Mouse (Mus musculus) erythroblast, embryonic 14.5 days (primary cell): ENCODE results near the gene Sh3kbp1. TPM values are rescaled to one million over a fixed set of nuclear protein-coding genes. Genes with fewer than 3 reads are reported as not detected.

Source experiments
- H3K27me3 ChIP-seq: 2 replicates; pipeline ENCODE4 v1.6.1; 2012; ENCODE audit warnings: inconsistent platforms; ENCODE audit not compliant: control insufficient read depth
- H3K36me3 ChIP-seq: 2 replicates; pipeline ENCODE4 v1.6.1; 2012; ENCODE audit warnings: mild to moderate bottlenecking, inconsistent platforms; ENCODE audit not compliant: control insufficient read depth
- H3K4me1 ChIP-seq: 2 replicates; pipeline ENCODE4 v1.6.1; 2012; ENCODE audit warnings: inconsistent platforms; ENCODE audit not compliant: control insufficient read depth
- H3K4me3 ChIP-seq: replicated peaks from 2 replicates; pipeline ENCODE3; 2012; ENCODE audit warnings: moderate library complexity, mild to moderate bottlenecking, inconsistent platforms
- H3K9me3 ChIP-seq: 2 replicates; pipeline ENCODE4 v1.6.1; 2012; ENCODE audit warnings: low read length, inconsistent platforms, mixed read lengths; ENCODE audit not compliant: control insufficient read depth
- GATA1 ChIP-seq: IDR thresholded peaks from 2 replicates; pipeline ENCODE4 v1.6.1; 2012; ENCODE audit warnings: low read length, inconsistent platforms, mixed read lengths
- TAL1 ChIP-seq: IDR thresholded peaks from 3 replicates; pipeline ENCODE4 v1.6.1; 2012; ENCODE audit warnings: low read length, inconsistent platforms, mixed read lengths
- polyA plus RNA-seq: library from polyadenylated mRNA; stranded (reverse); fragments of >175 nt; gene quantifications from 2 replicates; pipeline ENCODE4 v1.2.3, GENCODE M21; 2012

The Sh3kbp1 gene
- polyA plus RNA-seq, 1 experiment: 0.31 TPM

- Histone ChIP-seq H3K36me3 (no peaks in the 10 kb centered on the region), H3K4me1 (no peaks in the 10 kb centered on the region; the same call in 1 of the 2 replicates), H3K27me3 (no peaks in the 10 kb centered on the region), H3K9me3 (no peaks in the 10 kb centered on the region), H3K4me3 (no peak overlapping the region)
- no peak for TF ChIP-seq GATA1
- no peak for TF ChIP-seq TAL1
Measured at GRCm38 (mm10) chrX:159731421-159731820, 104.3 kb downstream of the Sh3kbp1 start.

GRCm38 (mm10) chrX:159732845-159733244 is 105.8 kb downstream of the Sh3kbp1 start:
- no peak for TF ChIP-seq GATA1
- TF ChIP-seq TAL1: no peak
- Histone ChIP-seq H3K36me3 (no peaks in the 10 kb centered on the region), H3K27me3 (no peaks in the 10 kb centered on the region), H3K9me3 (no peaks in the 10 kb centered on the region), H3K4me1 (no peaks in the 10 kb centered on the region; the same call in 1 of the 2 replicates), H3K4me3 (no peak overlapping the region)

GRCm38 (mm10) chrX:159733948-159734347 is 106.9 kb downstream of the Sh3kbp1 start:
- H3K4me1 ChIP-seq: no peaks in the 10 kb centered on the region; the same call in 1 of the 2 replicates
- H3K9me3 ChIP-seq: no peaks in the 10 kb centered on the region
- H3K27me3 ChIP-seq: no peaks in the 10 kb centered on the region
- H3K36me3 ChIP-seq: no peaks in the 10 kb centered on the region
- TF ChIP-seq GATA1: no peak
- TF ChIP-seq TAL1: no peak
- no peak overlapping the region for H3K4me3 ChIP-seq

- H3K36me3 ChIP-seq: no peaks in the 10 kb centered on the region
- H3K27me3 ChIP-seq: no peaks in the 10 kb centered on the region
- TF ChIP-seq TAL1 (no peak), GATA1 (no peak)
- no peaks in the 10 kb centered on the region for H3K9me3 ChIP-seq
- H3K4me1 ChIP-seq: no peaks in the 10 kb centered on the region; the same call in 1 of the 2 replicates
- no peak overlapping the region for H3K4me3 ChIP-seq
Measured at GRCm38 (mm10) chrX:159735513-159736099, 108.5 kb downstream of the Sh3kbp1 start.

GRCm38 (mm10) chrX:159737344-159737743 is 110.3 kb downstream of the Sh3kbp1 start:
- Histone ChIP-seq H3K9me3 (no peaks in the 10 kb centered on the region), H3K36me3 (no peaks in the 10 kb centered on the region), H3K27me3 (no peaks in the 10 kb centered on the region), H3K4me3 (no peak overlapping the region), H3K4me1 (no peaks in the 10 kb centered on the region; the same call in 1 of the 2 replicates)
- TF ChIP-seq TAL1 (no peak), GATA1 (no peak)

- no peaks in the 10 kb centered on the region for H3K4me1 ChIP-seq
- H3K36me3 ChIP-seq: no peaks in the 10 kb centered on the region
- TF ChIP-seq GATA1: no peak
- TF ChIP-seq TAL1: no peak
- no peak overlapping the region for H3K4me3 ChIP-seq
- no peaks in the 10 kb centered on the region for H3K9me3 ChIP-seq
- H3K27me3 ChIP-seq: no peaks in the 10 kb centered on the region
Measured at GRCm38 (mm10) chrX:159744035-159744434, 117.0 kb downstream of the Sh3kbp1 start.

- no peak for TF ChIP-seq TAL1
- no peak for TF ChIP-seq GATA1
- H3K36me3 ChIP-seq: no peaks in the 10 kb centered on the region
- no peaks in the 10 kb centered on the region for H3K9me3 ChIP-seq
- no peaks in the 10 kb centered on the region for H3K4me1 ChIP-seq
- H3K27me3 ChIP-seq: no peaks in the 10 kb centered on the region
- H3K4me3 ChIP-seq: no peak overlapping the region
Measured at GRCm38 (mm10) chrX:159744620-159745019, 117.5 kb downstream of the Sh3kbp1 start.

- no peaks in the 10 kb centered on the region for H3K27me3 ChIP-seq
- H3K36me3 ChIP-seq: no peaks in the 10 kb centered on the region
- H3K4me1 ChIP-seq: no peaks in the 10 kb centered on the region; the same call in 1 of the 2 replicates
- TF ChIP-seq TAL1: no peak
- TF ChIP-seq GATA1: no peak
- H3K9me3 ChIP-seq: no peaks in the 10 kb centered on the region
- no peak overlapping the region for H3K4me3 ChIP-seq
Measured at GRCm38 (mm10) chrX:159751834-159752233, 124.8 kb downstream of the Sh3kbp1 start.

GRCm38 (mm10) chrX:159756261-159756660 is 129.2 kb downstream of the Sh3kbp1 start:
- Histone ChIP-seq H3K9me3 (no peaks in the 10 kb centered on the region), H3K36me3 (no peaks in the 10 kb centered on the region), H3K4me1 (peaks cover 14% of the 10 kb centered on the region), H3K4me3 (no peak overlapping the region), H3K27me3 (no peaks in the 10 kb centered on the region)
- TF ChIP-seq TAL1 (no peak), GATA1 (no peak)
